Mouse (Mus musculus): Measurements from ENCODE around the gene Stx12.

GRCm38 (mm10) chr4:132904071-132904470, 19.8 kb upstream of the Stx12 start:
- TF ChIP-seq CTCF (IDR thresholded peaks at IDR 0.05; ENCODE audit: low read depth) (no peak), EP300 (IDR thresholded peaks at IDR 0.05; ENCODE audit: low read depth) (no peak)
